Mouse (Mus musculus) bone marrow macrophage, adult 2 months (primary cell): ENCODE results near the gene Timp4. TPM values are rescaled to one million over a fixed set of nuclear protein-coding genes. Genes with fewer than 3 reads are reported as not detected.

ENCODE experiments used
- H3K27ac ChIP-seq: 2 replicates; pipeline ENCODE4 v1.5.1; 2012; ENCODE audit warnings: low read depth, low read length; ENCODE audit not compliant: insufficient read depth
- H3K4me1 ChIP-seq: 2 replicates; pipeline ENCODE4 v1.6.1; 2012; ENCODE audit warnings: low read length; ENCODE audit not compliant: control insufficient read depth, insufficient read depth
- H3K4me3 ChIP-seq: 2 replicates; pipeline ENCODE4 v1.5.1; 2012; ENCODE audit warnings: mild to moderate bottlenecking, low read length, moderate library complexity; ENCODE audit not compliant: insufficient read depth
- CTCF ChIP-seq: IDR thresholded peaks from 2 replicates; pipeline ENCODE4 v1.5.1; 2012; ENCODE audit warnings: low read depth, mild to moderate bottlenecking, low read length, moderate library complexity
- POLR2A ChIP-seq: IDR thresholded peaks from 2 replicates; pipeline ENCODE4 v1.6.1; 2012; ENCODE audit warnings: mild to moderate bottlenecking, low read depth, low read length, borderline replicate concordance
- polyA plus RNA-seq: library from polyadenylated mRNA; stranded (reverse); fragments of >200 nt; gene quantifications from 2 replicates; pipeline ENCODE4 v1.2.4, GENCODE M21; 2012; ENCODE audit not compliant: missing spikeins, insufficient read depth, insufficient read length

The Timp4 gene
- polyA plus RNA-seq, 1 experiment = not detected

DNA sequence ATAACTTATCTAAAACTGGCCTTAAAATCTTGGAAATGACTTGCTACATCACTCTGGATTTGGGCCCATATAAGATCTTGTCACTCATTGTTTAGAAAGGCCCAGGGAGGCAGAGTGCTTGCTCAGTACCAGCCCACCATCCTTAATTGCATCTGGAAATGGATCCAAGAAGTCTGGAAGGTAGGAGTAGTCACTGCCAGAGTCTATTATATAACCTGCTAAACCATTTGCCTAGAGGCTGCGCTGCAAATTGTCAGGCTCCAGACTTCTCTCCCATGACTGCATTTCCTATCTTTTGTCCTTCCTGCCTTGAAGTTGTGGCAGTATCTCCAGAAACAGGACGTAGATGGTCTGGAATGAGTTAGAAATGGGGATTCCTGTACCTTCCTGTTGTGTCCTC, 41.8 kb downstream of the Timp4 start:
- TF ChIP-seq CTCF = no peak
- TF ChIP-seq POLR2A = no peak
- no peak overlapping the region for H3K4me3 ChIP-seq
- H3K27ac ChIP-seq = no peak overlapping the region
- H3K4me1 ChIP-seq = peaks cover 3% of the 10 kb centered on the region; the same call in 1 of the 2 replicates

- TF ChIP-seq POLR2A (no peak), CTCF (no peak)
- no peaks in the 10 kb centered on the region for H3K4me1 ChIP-seq
- no peak overlapping the region for H3K4me3 ChIP-seq
- no peak overlapping the region for H3K27ac ChIP-seq
Observed at GRCm38 (mm10) chr6:115203029-115203428, 49.0 kb downstream of the Timp4 start.

- no peak overlapping the region for H3K4me3 ChIP-seq
- no peak overlapping the region for H3K27ac ChIP-seq
- TF ChIP-seq POLR2A (no peak), CTCF (no peak)
- no peaks in the 10 kb centered on the region for H3K4me1 ChIP-seq
Observed at GRCm38 (mm10) chr6:115200753-115201152, 51.3 kb downstream of the Timp4 start.

Other genes with a start within 250 kb of the Timp4 start
- gene Tamm41, start 214.3 kb downstream of the Timp4 start, polyA plus RNA-seq = 12.9 and 18.8 TPM in 2 replicates
- gene Syn2, start 117.3 kb downstream of the Timp4 start, polyA plus RNA-seq = not detected in 2 replicates
- gene Gm17482, start 24.9 kb downstream of the Timp4 start, polyA plus RNA-seq = not detected in 2 replicates
- 32.2 and 41.1 TPM in 2 replicates for gene Pparg, start 108.7 kb upstream of the Timp4 start, polyA plus RNA-seq